ENCODE assay signal across 10 mouse cellular contexts in the genomic region with DNA sequence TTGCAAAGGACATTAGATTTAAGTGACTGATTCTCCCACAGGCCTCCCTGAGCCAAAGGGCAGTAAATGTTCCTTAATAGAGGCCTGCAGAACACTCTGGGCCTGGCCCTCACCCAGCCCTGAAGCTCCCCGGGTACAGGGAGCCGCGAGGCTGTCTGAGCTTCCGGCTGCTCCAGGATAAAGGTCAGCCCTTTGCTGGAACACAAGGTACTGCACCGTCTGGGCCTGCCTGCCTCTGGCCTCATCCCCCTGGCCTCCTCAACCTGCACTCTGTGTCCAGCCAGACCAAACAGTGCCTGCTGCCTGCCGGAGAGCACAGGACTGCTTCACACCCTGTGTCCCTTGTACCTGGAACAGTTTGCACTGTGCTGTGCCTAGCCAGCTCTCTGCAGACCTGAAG. TPM values are rescaled to one million over a fixed set of nuclear protein-coding genes. Genes with fewer than 3 reads are reported as not detected.
DNase-seq lines count a peak whose midpoint lies in the region; ATAC-seq and TF ChIP-seq lines count a peak whose summit lies in the region.
"Had no signal": no experiment of that assay in that cellular context is flagged by ENCODE, and none has a peak within 500 bp of the region (broad histone marks: within the 10 kb centered on the region; RNA-seq: fewer than 3 reads in every experiment).

No protein-coding gene starts in this region.

- H3K4me3 ChIP-seq in hindbrain, embryonic 10.5 days, result no peak overlapping the region
- H3K4me3 ChIP-seq in hindbrain, embryonic 12.5 days, result no peak overlapping the region
- H3K4me3 ChIP-seq in embryonic facial prominence, embryonic 12.5 days, result no peak overlapping the region
- H3K4me3 ChIP-seq in lung, postnatal 0 days (ENCODE audit: low read depth, low read length), result no peak overlapping the region

- WGBS in hindbrain, embryonic 10.5 days, result 45% methylated on average over 6 of the region's 6 CpGs
- 39% methylated on average over 6 of the region's 6 CpGs for WGBS in hindbrain, embryonic 12.5 days
- 38% methylated on average over 6 of the region's 6 CpGs for WGBS in embryonic facial prominence, embryonic 12.5 days
- WGBS in lung, postnatal 0 days, result 26% methylated on average over 6 of the region's 6 CpGs

- H3K4me2 ChIP-seq in hindbrain, embryonic 12.5 days (replicated peaks), result no peak overlapping the region
- H3K4me2 ChIP-seq in embryonic facial prominence, embryonic 12.5 days (replicated peaks), result no peak overlapping the region
- H3K4me2 ChIP-seq in lung, postnatal 0 days (replicated peaks; ENCODE audit: low read depth, low read length), result no peak overlapping the region

- DNase-seq in hindbrain, embryonic 10.5 days (ENCODE audit: low spot score), result no peak
- DNase-seq in kidney, adult 18-20 months, result peak; percentile 91
- DNase-seq in lung, postnatal 0 days (ENCODE audit: low spot score), result peak; percentile 69
- DNase-seq in cerebellum, postnatal 4 days (ENCODE audit: low spot score in 2 of 2), result no peak
- no peak for DNase-seq in right cerebral cortex, postnatal 4 days
- no peak for DNase-seq in layer of hippocampus, postnatal 36 days

- peak; percentile 65 for TF ChIP-seq EP300 in lung, postnatal 0 days (IDR thresholded peaks at IDR 0.05)

- no peak for ATAC-seq in hindbrain, embryonic 12.5 days (ENCODE audit: low FRiP score)
- ATAC-seq in embryonic facial prominence, embryonic 12.5 days (ENCODE audit: insufficient number of reproducible peaks, insufficient read depth, low FRiP score, low TSS enrichment), result no peak
- peak; percentile 25 for ATAC-seq in lung, postnatal 0 days

- no peak for TF ChIP-seq CTCF in lung, postnatal 0 days (IDR thresholded peaks at IDR 0.05)

- H3K9me3 ChIP-seq in hindbrain, embryonic 10.5 days, result no peaks in the 10 kb centered on the region
- no peaks in the 10 kb centered on the region for H3K9me3 ChIP-seq in hindbrain, embryonic 12.5 days (replicated peaks)
- H3K9me3 ChIP-seq in embryonic facial prominence, embryonic 12.5 days, result no peaks in the 10 kb centered on the region
- no peaks in the 10 kb centered on the region for H3K9me3 ChIP-seq in lung, postnatal 0 days (ENCODE audit: low read length)

- no peak overlapping the region for H3K9ac ChIP-seq in hindbrain, embryonic 12.5 days
- H3K9ac ChIP-seq in embryonic facial prominence, embryonic 12.5 days, result no peak overlapping the region
- no peak overlapping the region for H3K9ac ChIP-seq in lung, postnatal 0 days (replicated peaks; ENCODE audit: low read depth)

- H3K27ac ChIP-seq in hindbrain, embryonic 10.5 days, result peak overlapping the region; percentile 82
- no peak overlapping the region for H3K27ac ChIP-seq in hindbrain, embryonic 12.5 days
- peak overlapping the region; percentile 24; the same call in 1 of the 2 replicates for H3K27ac ChIP-seq in embryonic facial prominence, embryonic 12.5 days
- peak overlapping the region; percentile 82 for H3K27ac ChIP-seq in lung, postnatal 0 days (ENCODE audit: low read length)

- peaks cover 67% of the 10 kb centered on the region for H3K4me1 ChIP-seq in hindbrain, embryonic 10.5 days (replicated peaks)
- peaks cover 35% of the 10 kb centered on the region for H3K4me1 ChIP-seq in hindbrain, embryonic 12.5 days
- peaks cover 33% of the 10 kb centered on the region for H3K4me1 ChIP-seq in embryonic facial prominence, embryonic 12.5 days
- peaks cover 45% of the 10 kb centered on the region for H3K4me1 ChIP-seq in lung, postnatal 0 days (ENCODE audit: insufficient read depth, low read depth, low read length)

- no peaks in the 10 kb centered on the region for H3K36me3 ChIP-seq in hindbrain, embryonic 10.5 days
- H3K36me3 ChIP-seq in hindbrain, embryonic 12.5 days, result no peaks in the 10 kb centered on the region
- H3K36me3 ChIP-seq in embryonic facial prominence, embryonic 12.5 days, result no peaks in the 10 kb centered on the region
- H3K36me3 ChIP-seq in lung, postnatal 0 days (ENCODE audit: insufficient read depth, low read length), result no peaks in the 10 kb centered on the region; the same call in 1 of the 2 replicates

- H3K27me3 ChIP-seq in hindbrain, embryonic 10.5 days (ENCODE audit: insufficient read depth, poor library complexity, severe bottlenecking), result peaks cover 48% of the 10 kb centered on the region
- H3K27me3 ChIP-seq in hindbrain, embryonic 12.5 days, result peaks cover 25% of the 10 kb centered on the region
- no peaks in the 10 kb centered on the region for H3K27me3 ChIP-seq in embryonic facial prominence, embryonic 12.5 days
- H3K27me3 ChIP-seq in lung, postnatal 0 days (replicated peaks; ENCODE audit: insufficient read depth, low read length), result no peaks in the 10 kb centered on the region

RNA-seq across cellular contexts. Expression of gene Fkbp5, which starts 4.6 kb away (rescaled TPM):
- 34.3 and 37.9 TPM in 2 replicates for polyA plus RNA-seq in hindbrain, embryonic 10.5 days (2016; fragmentation: Nextera tagmentation; extraction: Ambion mirVana)
- 28.3 and 32.6 TPM in 2 replicates for polyA plus RNA-seq in hindbrain, embryonic 12.5 days (2016; fragmentation: Nextera tagmentation; extraction: Ambion mirVana)
- polyA plus RNA-seq in embryonic facial prominence, embryonic 12.5 days (2016; fragmentation: Nextera tagmentation; extraction: Ambion mirVana), result 33.8 and 38.8 TPM in 2 replicates
- polyA plus RNA-seq in lung, postnatal 0 days (2015; fragmentation: Nextera tagmentation; extraction: Ambion mirVana), result 15.8 and 26.9 TPM in 2 replicates
- 10 to 100 TPM; 67.0 to 92.3 TPM for total RNA-seq in layer of hippocampus, postnatal 36 days (2021)

RNA-seq across cellular contexts. Expression of gene Armc12, which starts 17.9 kb away (rescaled TPM):
- polyA plus RNA-seq in hindbrain, embryonic 10.5 days (2016; fragmentation: Nextera tagmentation; extraction: Ambion mirVana), result not detected in 2 replicates
- polyA plus RNA-seq in hindbrain, embryonic 12.5 days (2016; fragmentation: Nextera tagmentation; extraction: Ambion mirVana), result not detected in 2 replicates
- not detected in 2 replicates for polyA plus RNA-seq in embryonic facial prominence, embryonic 12.5 days (2016; fragmentation: Nextera tagmentation; extraction: Ambion mirVana)
- polyA plus RNA-seq in lung, postnatal 0 days (2015; fragmentation: Nextera tagmentation; extraction: Ambion mirVana), result not detected in 2 replicates
- not detected for total RNA-seq in layer of hippocampus, postnatal 36 days (2021)
- total RNA-seq: CH12.LX had no signal
- polyA plus RNA-seq: embryonic facial prominence, embryonic 14.5 days had no signal

RNA-seq across cellular contexts. Expression of gene Clpsl2, which starts 36.5 kb away (rescaled TPM):
- not detected in 2 replicates for polyA plus RNA-seq in hindbrain, embryonic 10.5 days (2016; fragmentation: Nextera tagmentation; extraction: Ambion mirVana)
- polyA plus RNA-seq in hindbrain, embryonic 12.5 days (2016; fragmentation: Nextera tagmentation; extraction: Ambion mirVana), result not detected in 2 replicates
- not detected in 2 replicates for polyA plus RNA-seq in embryonic facial prominence, embryonic 12.5 days (2016; fragmentation: Nextera tagmentation; extraction: Ambion mirVana)
- polyA plus RNA-seq in lung, postnatal 0 days (2015; fragmentation: Nextera tagmentation; extraction: Ambion mirVana), result not detected in 2 replicates
- total RNA-seq in layer of hippocampus, postnatal 36 days (2021), result not detected
- total RNA-seq: CH12.LX had no signal
- polyA plus RNA-seq: embryonic facial prominence, embryonic 14.5 days had no signal

RNA-seq across cellular contexts. Expression of gene Clps, which starts 47.9 kb away (rescaled TPM):
- polyA plus RNA-seq in hindbrain, embryonic 10.5 days (2016; fragmentation: Nextera tagmentation; extraction: Ambion mirVana), result not detected in 2 replicates
- polyA plus RNA-seq in hindbrain, embryonic 12.5 days (2016; fragmentation: Nextera tagmentation; extraction: Ambion mirVana), result not detected in 2 replicates
- polyA plus RNA-seq in embryonic facial prominence, embryonic 12.5 days (2016; fragmentation: Nextera tagmentation; extraction: Ambion mirVana), result not detected in 2 replicates
- 0.32 and 0.42 TPM in 2 replicates for polyA plus RNA-seq in lung, postnatal 0 days (2015; fragmentation: Nextera tagmentation; extraction: Ambion mirVana)
- total RNA-seq in layer of hippocampus, postnatal 36 days (2021), result not detected
- total RNA-seq: CH12.LX had no signal
- polyA plus RNA-seq: embryonic facial prominence, embryonic 14.5 days had no signal

Comparison
In these comparisons a context has a peak if more than half of its experiments do, and no peak if none do; other contexts are left out.
1. DNase-seq: peak in kidney, adult 18-20 months (single experiment) and lung, postnatal 0 days (single experiment); none in hindbrain, embryonic 10.5 days (single experiment), cerebellum, postnatal 4 days (0 of 2), right cerebral cortex, postnatal 4 days (single experiment) and layer of hippocampus, postnatal 36 days (0 of 2).